Mouse (Mus musculus) MEL (cell line): ENCODE measurements around the gene Dera.

Experiments
- CHD1 ChIP-seq: IDR thresholded peaks from 2 replicates; pipeline ENCODE4 v1.6.1; 2012; ENCODE audit warnings: low read depth, mild to moderate bottlenecking, inconsistent platforms, low read length, improper control_type of control experiment
- CTCF ChIP-seq, 3 experiments: IDR thresholded peaks in 2 of 3; conservative IDR thresholded peaks in 1 of 3; 2 replicates each; pipeline ENCODE4 v1.5.1; 2011 to 2012; ENCODE audit warnings: low read length in 3 of 3, low read depth in 2 of 3, mild to moderate bottlenecking in 2 of 3, improper control_type of control experiment in 1 of 3, inconsistent platforms in 1 of 3, mixed read lengths in 1 of 3, moderate library complexity in 1 of 3; ENCODE audit not compliant: control insufficient read depth in 1 of 3, insufficient read depth in 1 of 3, poor library complexity in 1 of 3, severe bottlenecking in 1 of 3
- ELF1 ChIP-seq: IDR thresholded peaks from 2 replicates; pipeline ENCODE4 v1.6.1; 2014; ENCODE audit warnings: low read depth, mild to moderate bottlenecking, inconsistent platforms, low read length, improper control_type of control experiment, moderate library complexity
- EP300 ChIP-seq, 2 experiments: IDR thresholded peaks; 2 replicates each; pipeline ENCODE4 v1.6.1; 2011; ENCODE audit warnings: improper control_type of control experiment in 2 of 2, low read length in 2 of 2, low read depth in 1 of 2, mild to moderate bottlenecking in 1 of 2
- GATA1 ChIP-seq: IDR thresholded peaks from 2 replicates; pipeline ENCODE4 v1.6.1; 2011; ENCODE audit warnings: low read depth, low read length, improper control_type of control experiment
- JUND ChIP-seq: IDR thresholded peaks from 2 replicates; pipeline ENCODE4 v1.6.1; 2011; ENCODE audit warnings: low read depth, mild to moderate bottlenecking, improper control_type of control experiment, low read length
- MAFK ChIP-seq: IDR thresholded peaks from 2 replicates; pipeline ENCODE4 v1.6.1; 2011; ENCODE audit warnings: low read depth, mild to moderate bottlenecking, low read length, improper control_type of control experiment, borderline replicate concordance
- MAX ChIP-seq: IDR thresholded peaks from 2 replicates; pipeline ENCODE4 v1.6.1; 2011; ENCODE audit warnings: low read length, improper control_type of control experiment
- TAL1 ChIP-seq: IDR thresholded peaks from 2 replicates; pipeline ENCODE4 v1.6.1; 2012; ENCODE audit warnings: mild to moderate bottlenecking, inconsistent platforms, low read length, moderate library complexity, mixed read lengths
- TCF12 ChIP-seq: IDR thresholded peaks from 2 replicates; pipeline ENCODE4 v1.6.1; 2014; ENCODE audit warnings: low read depth, mild to moderate bottlenecking, inconsistent platforms, low read length, improper control_type of control experiment, moderate library complexity
- ZMIZ1 ChIP-seq: IDR thresholded peaks from 2 replicates; pipeline ENCODE4 v1.6.1; 2012; ENCODE audit warnings: low read depth, mild to moderate bottlenecking, inconsistent platforms, low read length, improper control_type of control experiment, moderate library complexity
- ZNF384 ChIP-seq: IDR thresholded peaks from 2 replicates; pipeline ENCODE4 v1.6.1; 2012; ENCODE audit warnings: low read depth, mild to moderate bottlenecking, inconsistent platforms, low read length, improper control_type of control experiment

- TF ChIP-seq ELF1 (no peak), CTCF (IDR thresholded peaks at IDR 0.05 in 2 of 3, conservative IDR thresholded peaks at IDR 0.05 in 1 of 3; ENCODE audit: control insufficient read depth in 1 of 3, insufficient read depth in 1 of 3, low read depth in 2 of 3, low read length in 3 of 3, poor library complexity in 1 of 3, severe bottlenecking in 1 of 3) (no peak), TAL1 (no peak), JUND (no peak; the same call in 1 of the 2 replicates), CHD1 (no peak), MAX (no peak), MAFK (no peak), GATA1 (no peak), EP300 (IDR thresholded peaks at IDR 0.05; ENCODE audit: low read depth in 1 of 2, low read length in 2 of 2) (no peak), ZNF384 (no peak), TCF12 (no peak), ZMIZ1 (no peak)
Measured at GRCm38 (mm10) chr6:137843337-137843736, 89.0 kb downstream of the Dera start.
